Mouse (Mus musculus) heart, postnatal 36 days (tissue): Measurements from ENCODE around the gene Zfp618. TPM values are rescaled to one million over a fixed set of nuclear protein-coding genes. Genes with fewer than 3 reads are reported as not detected.

Experiments
- DNase-seq, 2 experiments: peaks; one replicate each; pipeline ENCODE4 v3.0.0; 2021 to 2022
- intact Hi-C: fragments of 180-260 bp; cut with DNase I; formaldehyde crosslinking; loops from one replicate; pipeline ENCODE4 v1.15.1; 2025
- total RNA-seq, 2 experiments: library from RNA; stranded (reverse); gene quantifications; 2 replicates each; pipeline ENCODE4 v1.2.3; 2021

Gene Zfp618
- total RNA-seq, 2 experiments from 2014 or later = 0.33 to 0.56 TPM

- DNase-seq = no peak
- intact Hi-C loops = no loop called here
Measured at GRCm38 (mm10) chr4:63025306-63025705, 59.9 kb downstream of the Zfp618 start.

- intact Hi-C loops = no loop called here
- no peak for DNase-seq
Measured at GRCm38 (mm10) chr4:63026286-63026685, 60.9 kb downstream of the Zfp618 start.

GRCm38 (mm10) chr4:63027451-63027850 lies 62.1 kb downstream of the Zfp618 start:
- no peak for DNase-seq
- intact Hi-C loops = no loop called here

- no peak for DNase-seq
- intact Hi-C loops = no loop called here
Measured at GRCm38 (mm10) chr4:63030157-63030556, 64.8 kb downstream of the Zfp618 start.

- intact Hi-C loops = no loop called here
- no peak for DNase-seq
Measured at GRCm38 (mm10) chr4:63031240-63031639, 65.9 kb downstream of the Zfp618 start.

GRCm38 (mm10) chr4:63032581-63033006 lies 67.2 kb downstream of the Zfp618 start:
- intact Hi-C loops = no loop called here
- DNase-seq = no peak

GRCm38 (mm10) chr4:63033724-63034123 lies 68.4 kb downstream of the Zfp618 start:
- DNase-seq = no peak
- intact Hi-C loops = no loop called here

DNA sequence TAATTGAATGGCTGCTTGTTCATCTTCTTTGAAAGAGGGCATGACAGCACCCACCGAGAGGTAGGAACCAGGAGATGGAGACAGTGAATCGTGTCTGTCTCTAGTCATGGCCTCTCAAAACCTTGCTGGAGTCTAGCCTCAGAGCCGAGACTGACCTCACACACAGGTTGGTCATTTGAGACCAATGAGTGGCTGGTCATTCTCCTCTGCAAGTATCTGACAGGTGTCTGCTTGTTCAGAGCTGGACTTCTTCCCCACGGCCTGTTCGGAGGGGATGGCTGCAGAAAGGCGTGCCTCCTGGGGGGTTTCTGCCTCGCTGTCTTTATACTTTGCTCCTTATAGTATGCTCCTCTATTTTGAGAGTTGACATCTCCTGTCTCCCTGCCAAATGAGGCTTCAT lies 70.6 kb downstream of the Zfp618 start:
- intact Hi-C loops = no loop called here
- no peak for DNase-seq

DNA sequence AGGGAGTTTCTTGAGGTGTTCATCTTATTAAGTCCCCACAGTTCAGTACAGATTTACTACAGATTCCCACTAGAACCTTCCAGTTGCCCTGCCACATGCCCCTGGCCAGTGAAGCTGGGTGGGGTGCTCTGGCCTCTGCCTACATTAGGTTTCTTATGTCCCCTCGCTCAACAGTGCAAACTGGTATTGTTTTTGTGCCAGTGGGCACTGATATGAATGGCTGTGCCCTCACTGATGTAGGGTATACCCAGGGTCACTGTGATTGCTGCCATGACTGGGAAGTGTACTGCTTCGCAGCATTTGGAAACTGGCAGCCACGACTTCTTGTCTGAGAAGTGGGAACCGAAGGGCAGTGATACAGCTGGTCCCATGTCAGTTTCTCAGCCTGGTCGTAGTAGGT lies 71.4 kb downstream of the Zfp618 start:
- no peak for DNase-seq

DNA sequence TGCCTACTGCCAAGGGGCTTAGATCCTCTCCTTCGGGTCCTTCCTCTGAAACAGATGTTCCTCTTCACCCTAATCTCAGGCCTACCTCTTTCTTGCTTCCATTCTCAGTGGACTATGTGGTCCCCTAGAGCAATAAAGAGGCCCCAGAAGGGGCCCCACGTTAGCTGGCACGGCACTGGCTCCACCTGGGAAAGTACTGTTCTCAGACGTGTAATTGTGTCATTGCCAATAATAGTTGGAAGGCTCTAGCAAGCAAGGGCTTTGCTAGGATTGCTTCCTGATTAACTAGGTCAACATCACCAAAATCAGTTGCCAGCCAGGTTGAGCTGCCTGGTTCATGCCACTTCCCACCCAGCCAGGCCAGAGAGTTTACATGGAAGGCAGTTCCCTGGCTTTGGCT lies 72.2 kb downstream of the Zfp618 start:
- DNase-seq = no peak
- intact Hi-C loops = no loop called here

More for the DNA sequence above, 71.4 kb downstream of the Zfp618 start:
- intact Hi-C loops = no loop called here

DNA sequence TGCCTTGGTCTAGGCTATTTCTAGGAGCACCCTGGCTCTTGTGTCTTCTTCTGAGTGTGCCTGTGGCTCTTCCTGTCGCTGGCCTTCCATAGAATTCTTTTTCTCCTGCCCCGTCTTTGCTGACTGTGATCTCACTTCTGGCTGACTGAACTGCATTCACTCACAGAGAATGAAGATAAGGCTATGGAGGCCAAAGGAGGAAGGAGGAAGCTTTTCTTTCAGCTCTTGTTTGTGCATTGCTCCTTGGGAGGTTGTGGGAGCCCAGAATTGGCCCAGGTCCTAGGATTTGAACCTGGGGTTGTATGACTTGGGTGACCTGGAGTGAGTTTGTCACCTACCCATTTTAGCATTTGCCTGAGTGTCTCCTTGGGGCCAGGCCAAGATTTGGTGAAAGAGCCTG lies 72.9 kb downstream of the Zfp618 start:
- intact Hi-C loops = no loop called here

DNA sequence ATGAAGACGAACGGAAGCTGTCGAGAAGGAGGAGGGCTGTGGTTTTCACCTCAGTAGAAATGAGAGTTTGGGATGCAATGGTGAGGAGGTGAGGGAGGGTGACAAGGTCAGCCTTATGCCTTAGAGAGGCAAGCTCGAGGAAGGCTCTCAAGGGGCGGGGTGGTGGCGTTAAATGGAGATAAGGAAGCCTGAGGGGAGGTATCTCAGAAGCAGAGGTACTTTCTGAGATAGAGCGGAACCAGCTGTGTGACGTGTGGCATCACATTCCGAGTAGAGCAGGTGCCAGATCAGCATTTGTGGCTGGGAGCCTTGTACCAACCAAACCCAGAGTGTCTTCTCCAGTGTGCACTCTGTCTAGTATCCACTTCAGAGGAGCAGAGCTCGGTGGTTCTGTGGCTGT lies 73.6 kb downstream of the Zfp618 start:
- intact Hi-C loops = no loop called here
- DNase-seq = no peak

More for the DNA sequence above, 72.9 kb downstream of the Zfp618 start:
- DNase-seq = no peak

GRCm38 (mm10) chr4:63048606-63049005 lies 83.2 kb downstream of the Zfp618 start:
- intact Hi-C loops = no loop called here
- no peak for DNase-seq

GRCm38 (mm10) chr4:63049596-63050318 lies 84.4 kb downstream of the Zfp618 start:
- intact Hi-C loops = no loop called here
- DNase-seq = no peak

DNA sequence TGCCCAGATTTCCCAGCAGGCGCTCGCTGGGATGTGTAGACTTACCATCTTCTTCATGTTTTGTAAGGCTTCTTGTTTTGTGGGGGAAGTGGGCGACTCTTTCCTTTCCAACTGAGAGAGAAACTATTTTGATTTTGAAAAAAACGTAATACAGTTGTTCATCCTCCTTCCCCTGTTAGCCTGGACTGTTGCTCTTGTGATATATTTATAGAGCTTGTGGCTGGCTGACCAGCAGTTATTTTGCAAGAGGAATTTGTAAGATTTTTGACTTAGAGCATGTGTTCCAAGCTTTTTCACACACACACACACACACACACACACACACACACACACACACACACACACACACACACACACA lies 84.9 kb downstream of the Zfp618 start:
- intact Hi-C loops = no loop called here
- DNase-seq = no peak

DNA sequence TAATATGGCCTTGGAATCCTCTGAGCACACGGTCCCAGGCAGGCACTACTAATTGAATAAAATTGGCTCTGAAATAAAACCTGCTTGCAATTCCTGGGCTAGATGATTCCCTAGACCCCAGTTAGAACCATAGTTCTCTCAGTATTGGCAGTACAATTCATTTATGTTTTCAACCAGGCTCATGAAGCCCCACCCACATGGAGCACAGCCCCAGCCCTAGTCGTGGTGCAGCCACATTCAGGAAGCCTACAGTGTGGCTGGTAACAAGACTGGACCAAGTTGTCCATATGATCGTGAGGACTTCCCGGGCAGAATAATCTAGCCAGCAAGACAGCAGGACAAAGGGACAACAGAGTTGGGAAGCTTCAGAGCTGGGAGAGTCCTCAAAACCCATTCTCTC lies 85.6 kb downstream of the Zfp618 start:
- intact Hi-C loops = no loop called here
- DNase-seq = no peak

DNA sequence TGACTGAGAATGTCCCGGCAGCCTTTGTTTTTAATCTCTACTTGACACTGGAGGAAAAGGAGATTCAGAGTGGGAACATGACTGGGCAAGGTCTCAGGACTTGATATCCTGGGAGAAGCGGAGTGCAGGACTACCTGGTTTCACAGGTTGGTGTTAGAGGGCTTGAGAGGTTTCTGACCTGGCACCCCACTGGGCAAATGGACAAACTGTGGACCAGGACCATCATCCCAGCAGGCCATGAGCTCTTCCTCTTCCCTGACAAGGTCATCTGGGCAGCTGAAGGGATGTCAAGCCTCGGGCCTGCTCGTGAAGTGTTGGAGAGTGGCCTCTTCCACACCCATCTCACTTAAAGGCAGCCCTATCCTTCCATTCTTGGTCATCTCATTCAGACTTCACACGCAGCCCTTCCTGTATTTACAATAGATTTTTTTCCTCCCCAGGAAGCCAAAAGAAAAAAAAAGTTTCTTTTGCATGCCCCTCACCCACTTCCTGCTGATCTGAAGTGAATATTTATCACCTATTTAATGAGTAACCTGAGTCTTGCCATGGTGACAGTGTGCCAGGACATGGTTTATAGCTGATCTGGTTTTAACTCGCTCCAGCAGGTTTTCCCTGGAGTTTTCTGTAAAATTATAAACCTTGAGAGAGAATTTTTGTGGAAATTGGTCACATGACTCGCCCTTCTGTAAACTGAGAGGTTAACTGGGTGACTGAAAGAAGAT lies 86.7 kb downstream of the Zfp618 start:
- no peak for DNase-seq
- intact Hi-C loops = no loop called here

DNA sequence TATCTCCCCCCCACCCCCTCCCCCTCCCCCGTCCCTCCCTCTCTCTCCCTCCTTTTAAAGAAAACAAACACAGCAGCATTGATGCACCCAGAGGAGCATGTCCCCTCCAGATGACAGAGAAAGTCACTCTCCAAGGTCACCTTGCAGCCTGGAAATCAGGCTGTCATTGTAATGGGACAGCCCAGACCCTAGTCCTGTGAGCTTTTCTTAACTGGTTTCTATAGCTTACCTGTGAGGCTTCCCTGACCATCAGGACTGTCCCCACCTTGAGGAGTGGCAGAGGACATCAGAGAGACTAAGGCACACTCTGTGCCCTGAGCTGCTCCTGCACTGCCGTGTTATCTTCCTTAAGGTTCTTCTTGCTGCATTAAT lies 87.3 kb downstream of the Zfp618 start:
- DNase-seq = no peak
- intact Hi-C loops = no loop called here

DNA sequence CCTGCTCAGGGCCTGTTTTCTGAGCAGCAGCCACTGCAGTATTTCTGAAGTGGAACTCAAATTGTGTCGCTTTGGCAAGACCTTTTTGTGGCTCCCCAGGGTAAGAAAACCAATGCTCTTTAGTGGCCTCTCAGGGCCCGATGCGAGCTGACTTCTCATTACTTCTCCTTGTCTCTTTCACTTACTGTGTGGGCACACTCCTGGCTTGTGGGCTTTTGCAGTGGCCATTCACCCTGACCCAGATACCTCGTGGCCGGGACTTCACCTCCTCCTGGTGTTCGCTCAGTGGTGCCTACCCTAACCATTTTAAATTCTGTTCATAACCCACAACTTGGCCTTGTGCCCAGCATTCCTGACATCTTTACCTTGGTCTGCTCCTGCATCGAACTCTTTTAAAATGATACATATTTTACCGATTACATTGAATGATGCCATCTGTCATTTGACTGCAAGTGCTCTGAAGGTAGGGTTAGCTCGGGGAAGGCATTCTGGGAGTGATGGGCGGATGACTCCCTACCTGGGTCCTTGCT lies 89.9 kb downstream of the Zfp618 start:
- DNase-seq = no peak
- intact Hi-C loops = no loop called here

GRCm38 (mm10) chr4:63056641-63057415 lies 91.5 kb downstream of the Zfp618 start:
- no peak for DNase-seq
- intact Hi-C loops = no loop called here

GRCm38 (mm10) chr4:63057581-63057980 lies 92.2 kb downstream of the Zfp618 start:
- intact Hi-C loops = no loop called here
- DNase-seq = no peak
